Mouse (Mus musculus): ENCODE data around the gene Lipe.
"Not testable (repeated sequence)": the region's sequence is repeated elsewhere in the genome, so short reads cannot be mapped to it uniquely, and the experiment has no call there.

The Lipe gene

GRCm38 (mm10) chr7:25398610-25399009 is at the start of gene Lipe:
Gene Lipe, minus strand, starts transcription at chr7:25398710.
- DNase-seq = peak; percentile 36

GRCm38 (mm10) chr7:25440816-25441153 is 42.3 kb upstream of the Lipe start:
- no peak for DNase-seq

GRCm38 (mm10) chr7:25439978-25440815 is 41.7 kb upstream of the Lipe start:
- DNase-seq = no peak

GRCm38 (mm10) chr7:25439124-25439822 is 40.8 kb upstream of the Lipe start:
- no peak for DNase-seq

GRCm38 (mm10) chr7:25436704-25437103 is 38.2 kb upstream of the Lipe start:
- DNase-seq = no peak

GRCm38 (mm10) chr7:25436226-25436625 is 37.7 kb upstream of the Lipe start:
- no peak for DNase-seq

- DNase-seq = no peak
These were observed 37.0 kb upstream of the Lipe start for GRCm38 (mm10) chr7:25435546-25435851.

GRCm38 (mm10) chr7:25434654-25435545 is 36.4 kb upstream of the Lipe start:
- DNase-seq = no peak

GRCm38 (mm10) chr7:25433781-25434560 is 35.5 kb upstream of the Lipe start:
- no peak for DNase-seq

GRCm38 (mm10) chr7:25433007-25433541 is 34.6 kb upstream of the Lipe start:
- no peak for DNase-seq

- DNase-seq = no peak
These were observed 33.9 kb upstream of the Lipe start for GRCm38 (mm10) chr7:25432381-25432780.

- DNase-seq = no peak
These were observed 31.6 kb upstream of the Lipe start for GRCm38 (mm10) chr7:25429886-25430784.

GRCm38 (mm10) chr7:25428321-25428720 is 29.8 kb upstream of the Lipe start:
- no peak for DNase-seq

- DNase-seq = no peak
These were observed 28.6 kb upstream of the Lipe start for GRCm38 (mm10) chr7:25427144-25427543.

- DNase-seq = not testable (repeated sequence)
These were observed 27.9 kb upstream of the Lipe start for GRCm38 (mm10) chr7:25426380-25426779.

- DNase-seq = peak; percentile 82
These were observed 25.9 kb upstream of the Lipe start for GRCm38 (mm10) chr7:25424429-25424828.

GRCm38 (mm10) chr7:25422286-25422841 is 23.9 kb upstream of the Lipe start:
- DNase-seq = no peak

- no peak for DNase-seq
These were observed 21.4 kb upstream of the Lipe start for GRCm38 (mm10) chr7:25419943-25420342.

- no peak for DNase-seq
These were observed 21.0 kb upstream of the Lipe start for GRCm38 (mm10) chr7:25419536-25419935.

- DNase-seq = no peak
These were observed 19.1 kb upstream of the Lipe start for GRCm38 (mm10) chr7:25417597-25417996.
